Mouse (Mus musculus): ENCODE data around the gene Hoxb5.

The Hoxb5 gene

GRCm38 (mm10) chr11:96351312-96351711, 48.2 kb downstream of the Hoxb5 start:
- in situ Hi-C loops (cut with MboI, MseI) = loop anchor here (25.0 kb wide), 1 partner anchor 764 kb away; the partner anchor contains the start of gene Ngfr

- in situ Hi-C loops (cut with MboI, MseI) = loop anchor here (25.0 kb wide), 1 partner anchor 765 kb away; the partner anchor contains the start of gene Ngfr
Measured at GRCm38 (mm10) chr11:96351831-96352230, 48.7 kb downstream of the Hoxb5 start.

DNA sequence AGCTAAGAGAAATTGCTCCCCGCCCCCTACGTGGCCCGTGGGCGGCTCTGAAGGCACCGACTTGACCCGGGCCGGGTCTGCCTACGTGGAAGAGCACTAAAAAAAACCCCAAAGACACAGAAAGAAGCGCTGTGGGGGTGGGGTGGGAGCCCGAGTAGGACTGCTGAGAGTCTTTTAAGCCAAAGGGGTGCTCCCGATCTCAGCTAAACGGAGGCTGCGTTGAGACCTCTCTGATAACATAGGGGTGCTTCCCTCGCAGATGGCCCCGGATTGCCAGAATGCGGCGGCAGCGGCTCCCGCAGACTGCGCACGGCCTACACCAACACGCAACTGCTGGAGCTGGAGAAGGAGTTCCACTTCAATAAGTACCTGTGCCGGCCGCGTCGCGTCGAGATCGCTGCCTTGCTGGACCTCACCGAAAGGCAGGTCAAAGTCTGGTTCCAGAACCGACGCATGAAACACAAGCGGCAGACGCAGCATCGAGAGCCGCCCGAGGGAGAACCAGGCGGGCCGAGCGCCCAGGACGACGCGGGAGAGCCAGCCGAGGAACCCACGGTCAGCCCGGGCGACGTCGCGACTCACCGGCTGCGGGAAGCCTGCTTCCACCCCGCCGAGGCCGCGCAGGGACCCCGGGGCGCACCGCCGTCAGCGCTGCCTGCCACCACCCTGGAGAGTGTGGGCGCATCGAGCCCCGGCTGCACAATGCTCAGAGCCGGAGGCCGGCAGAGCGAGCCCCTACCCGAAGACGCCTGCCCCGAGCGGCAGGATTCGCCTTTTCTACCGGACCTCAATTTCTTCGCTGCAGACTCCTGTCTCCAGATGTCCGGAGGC, 49.8 kb downstream of the Hoxb5 start:
- in situ Hi-C loops (cut with MboI, MseI) = loop anchor here (25.0 kb wide), 1 partner anchor 766 kb away; the partner anchor contains the start of gene Ngfr

- in situ Hi-C loops (cut with MboI, MseI) = loop anchor here (25.0 kb wide), 1 partner anchor 766 kb away; the partner anchor contains the start of gene Ngfr
Measured at GRCm38 (mm10) chr11:96353522-96353841, 50.3 kb downstream of the Hoxb5 start.

- in situ Hi-C loops (cut with MboI, MseI) = loop anchor here (25.0 kb wide), 1 partner anchor 767 kb away; the partner anchor contains the start of gene Ngfr
Measured at GRCm38 (mm10) chr11:96353939-96354338, 50.8 kb downstream of the Hoxb5 start.

- in situ Hi-C loops (cut with MboI, MseI) = loop anchor here (25.0 kb wide), 1 partner anchor 767 kb away; the partner anchor contains the start of gene Ngfr
Measured at GRCm38 (mm10) chr11:96354376-96354775, 51.2 kb downstream of the Hoxb5 start.

DNA sequence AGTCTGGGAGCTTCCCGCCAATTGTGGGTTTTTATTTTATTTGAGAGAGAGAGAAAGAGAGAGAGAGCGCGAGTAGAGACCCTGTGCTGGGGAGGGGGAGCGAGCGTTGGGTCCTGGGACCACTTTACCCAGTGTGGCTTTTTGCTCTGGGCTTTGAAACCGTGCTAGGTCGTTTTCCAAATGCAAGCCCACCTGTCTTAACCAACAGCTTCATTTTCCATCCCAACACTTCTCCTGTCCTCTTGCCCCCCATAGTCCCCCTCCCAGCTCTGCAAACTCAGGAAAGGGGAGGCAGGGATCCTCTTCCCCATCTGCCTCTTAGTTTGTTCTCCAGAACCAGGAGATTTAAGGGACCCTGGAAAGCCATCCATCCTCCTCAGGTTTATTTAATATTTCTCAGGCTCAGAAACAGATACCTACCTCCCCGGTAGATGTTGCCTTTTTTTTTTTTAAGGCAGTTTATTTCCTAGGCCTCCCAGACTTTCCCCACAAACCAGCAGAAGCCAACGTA, 51.7 kb downstream of the Hoxb5 start:
- in situ Hi-C loops (cut with MboI, MseI) = loop anchor here (25.0 kb wide), 1 partner anchor 768 kb away; the partner anchor contains the start of gene Ngfr

All from regulatory T cell (primary cell).